Mouse (Mus musculus) megakaryocyte, embryonic 14.5 days (primary cell): Measurements from ENCODE around the gene Asic2.

Source experiments
- FLI1 ChIP-seq: IDR thresholded peaks from 2 replicates; pipeline ENCODE4 v1.6.1; 2012; ENCODE audit warnings: low read length, inconsistent platforms, mixed read lengths
- GATA1 ChIP-seq: IDR thresholded peaks from 3 replicates; pipeline ENCODE4 v1.6.1; 2012; ENCODE audit warnings: mixed read lengths, low read length, inconsistent platforms, borderline replicate concordance

GRCm38 (mm10) chr11:81534686-81535085 is 433.6 kb downstream of the Asic2 start:
- TF ChIP-seq GATA1 (no peak), FLI1 (no peak)
